Mouse (Mus musculus) spleen, embryonic (tissue): ENCODE measurements around the gene Ppt1.

ENCODE experiments used
- CTCF ChIA-PET: fragments of 350-600 bp; sonication (Branson Sonifier 250); formaldehyde crosslinking; loops from one replicate; lab custom pipeline; 2022; lab: Charles Lee

Ppt1 gene

DNA sequence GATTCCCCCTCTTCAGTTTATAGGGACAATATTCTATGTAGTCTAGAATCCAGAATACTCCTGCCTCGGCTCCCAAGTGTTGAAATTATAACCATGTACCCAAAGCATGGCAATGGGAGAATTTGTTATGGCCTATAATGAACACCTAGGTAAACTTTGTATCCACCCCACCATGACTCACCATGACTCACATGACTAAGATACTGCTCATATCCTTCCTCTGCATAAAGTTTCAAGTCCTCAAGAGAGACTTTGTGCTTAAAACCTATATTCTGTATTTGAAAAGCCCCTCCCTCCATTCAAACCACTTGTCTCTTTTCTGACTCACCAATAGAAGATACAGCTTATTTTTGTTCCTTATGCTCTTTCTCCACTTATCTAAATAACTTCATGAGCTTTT is 32.0 kb downstream of the Ppt1 start:
- CTCF ChIA-PET: no interaction called here

DNA sequence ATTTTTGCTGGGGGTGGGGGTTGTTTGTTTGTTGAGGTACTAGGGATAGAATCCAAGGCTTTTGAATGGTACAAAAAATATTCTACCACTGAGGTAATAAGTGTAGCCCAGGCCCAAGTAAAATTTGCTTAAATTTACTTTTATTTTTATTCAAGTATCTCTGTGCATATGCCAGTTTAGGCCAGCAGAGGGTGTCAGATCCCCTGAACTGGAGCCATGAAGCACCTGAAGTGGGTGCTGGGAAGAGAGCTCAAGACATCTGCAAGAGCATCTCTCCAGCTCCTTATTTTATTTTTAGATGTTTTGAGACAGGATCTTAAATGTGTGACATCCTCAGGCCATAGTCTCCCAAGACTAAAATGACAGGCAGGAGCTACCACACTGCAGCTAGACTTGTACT is 34.0 kb downstream of the Ppt1 start:
- CTCF ChIA-PET: interaction anchor here (0.6 kb wide), 1 partner anchor 21 kb away, joined by 3 read pairs; no protein-coding TSS in a partner anchor

DNA sequence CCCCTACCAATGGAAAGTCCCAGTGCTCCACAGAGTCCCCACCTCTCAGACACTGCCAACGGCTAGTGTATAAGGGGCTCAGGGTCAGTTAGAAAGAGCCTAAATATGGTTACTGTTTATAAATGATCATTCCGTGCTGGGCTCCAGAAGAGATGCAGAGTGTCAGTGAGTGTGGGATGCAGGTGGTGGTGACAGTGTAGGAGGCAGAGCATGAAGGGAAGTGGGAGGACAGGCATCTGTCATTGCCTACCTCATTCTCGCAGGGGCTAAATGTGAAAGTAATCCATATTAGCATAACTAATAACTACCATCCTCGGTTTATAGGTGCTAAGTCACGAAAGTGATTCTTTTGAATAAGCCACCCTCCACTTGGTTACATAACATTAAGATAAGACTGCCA is 34.7 kb downstream of the Ppt1 start:
- CTCF ChIA-PET: interaction anchor here (0.7 kb wide), 1 partner anchor 107 kb away, joined by 3 read pairs; no protein-coding TSS in a partner anchor

DNA sequence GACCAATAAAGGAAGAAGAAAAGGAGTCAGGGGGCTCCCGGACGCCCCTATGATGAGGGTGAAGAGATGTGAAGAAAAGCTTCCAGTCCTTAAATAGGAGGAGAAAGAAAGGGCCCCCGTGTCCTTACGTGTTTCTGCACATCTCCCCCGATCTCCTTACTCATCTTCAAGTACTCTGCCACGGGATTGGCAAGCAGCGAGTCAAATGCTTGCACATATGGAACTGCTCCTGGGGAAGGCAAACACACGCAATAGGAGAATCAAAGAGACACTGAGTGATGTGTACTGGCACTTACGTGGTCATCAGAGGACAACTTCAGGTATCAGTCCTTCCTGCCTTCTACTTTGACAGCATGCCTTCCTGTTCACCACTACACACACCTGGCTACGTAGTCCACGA is 35.2 kb downstream of the Ppt1 start:
- CTCF ChIA-PET: interaction anchor here (0.7 kb wide), 1 partner anchor 106 kb away, joined by 3 read pairs; no protein-coding TSS in a partner anchor

DNA sequence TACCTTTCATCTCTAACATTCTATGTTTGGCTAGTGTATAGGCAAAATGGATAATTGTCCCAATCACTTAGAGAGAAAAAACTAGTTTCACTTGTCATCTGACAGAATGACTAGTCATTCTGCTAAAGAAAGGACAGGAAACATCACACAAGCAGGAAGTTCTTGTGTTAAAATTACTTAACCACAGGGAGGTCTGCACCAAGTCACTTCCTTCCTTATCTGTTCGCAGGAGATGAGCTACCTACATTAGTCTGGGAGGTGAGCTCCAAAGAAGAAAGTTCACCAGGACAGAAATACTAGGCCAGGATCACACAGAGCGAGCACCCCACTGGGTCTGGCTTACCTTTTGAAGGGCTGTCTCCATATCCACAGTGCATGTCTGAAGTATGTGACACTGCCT is 35.9 kb downstream of the Ppt1 start:
- CTCF ChIA-PET: no interaction called here

DNA sequence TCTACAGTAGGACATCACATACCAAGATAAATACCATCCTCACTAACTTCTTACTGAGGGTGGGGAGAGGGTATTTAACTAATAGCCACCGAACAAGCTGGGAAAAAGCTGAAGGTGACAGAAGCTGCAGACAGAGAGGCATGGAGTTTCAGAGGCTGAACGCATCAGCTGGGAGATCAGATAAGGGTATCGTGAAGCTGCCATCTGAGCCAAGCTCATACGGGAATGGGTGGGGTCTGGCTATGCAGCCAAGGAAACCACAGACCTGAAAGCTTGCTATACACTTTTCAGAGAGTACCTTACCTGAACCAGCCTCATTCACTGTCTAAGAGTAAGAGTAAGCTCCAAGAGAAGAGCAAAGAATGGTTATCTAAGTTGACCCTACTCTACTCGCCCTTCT is 37.0 kb downstream of the Ppt1 start:
- CTCF ChIA-PET: no interaction called here

DNA sequence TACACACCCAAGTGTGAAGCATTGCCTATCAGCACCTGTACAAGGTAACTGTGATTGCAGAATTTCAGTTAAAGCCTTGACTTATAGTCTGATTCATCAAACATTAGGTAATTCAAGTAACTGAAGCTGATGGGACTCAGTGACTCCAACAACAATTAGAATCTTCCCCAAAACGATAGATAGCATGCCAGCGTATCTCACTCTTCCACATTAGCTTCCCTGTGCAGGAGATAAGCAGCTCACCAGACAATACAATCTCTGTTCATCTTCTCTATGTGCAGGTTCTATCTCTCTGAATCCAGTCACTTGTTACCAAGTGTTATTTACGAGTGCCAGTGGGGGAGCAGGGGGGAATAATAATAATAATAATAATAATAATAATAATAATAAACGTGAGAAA is 37.5 kb downstream of the Ppt1 start:
- CTCF ChIA-PET: no interaction called here

DNA sequence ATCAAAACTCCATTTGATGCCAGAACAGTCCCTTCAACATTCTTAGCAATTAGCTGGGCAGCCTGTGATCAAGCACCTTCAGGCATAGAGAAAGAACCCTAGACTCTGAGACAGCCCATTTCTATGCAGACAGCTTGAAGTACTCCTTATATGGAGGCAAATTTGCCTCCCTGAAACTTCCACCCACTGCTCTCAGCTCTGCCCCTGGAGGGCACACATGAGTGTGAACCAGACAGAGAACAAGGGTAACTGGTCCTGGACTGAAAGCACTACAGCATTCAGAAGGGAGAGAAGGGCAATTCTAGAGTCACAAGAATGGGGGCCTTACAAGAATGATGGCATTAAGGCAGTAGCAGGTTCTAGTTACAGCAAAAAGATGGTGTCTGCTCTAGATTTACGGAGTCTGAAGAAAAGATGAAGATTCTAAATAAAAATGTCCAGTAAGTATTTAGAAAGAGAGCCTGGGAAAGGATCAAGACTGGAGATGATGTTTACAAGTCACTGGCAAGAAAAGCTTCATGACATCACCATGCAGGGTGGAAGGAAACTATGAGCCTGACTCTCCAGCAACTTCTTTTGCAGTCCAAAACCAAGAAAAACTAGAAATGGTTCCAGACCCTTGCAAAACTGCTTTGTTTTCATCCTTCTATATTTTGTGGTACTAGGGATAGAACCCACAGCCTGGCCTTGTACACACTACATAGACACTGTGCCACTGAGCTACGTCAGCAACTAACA is 42.5 kb downstream of the Ppt1 start:
- CTCF ChIA-PET: no interaction called here

DNA sequence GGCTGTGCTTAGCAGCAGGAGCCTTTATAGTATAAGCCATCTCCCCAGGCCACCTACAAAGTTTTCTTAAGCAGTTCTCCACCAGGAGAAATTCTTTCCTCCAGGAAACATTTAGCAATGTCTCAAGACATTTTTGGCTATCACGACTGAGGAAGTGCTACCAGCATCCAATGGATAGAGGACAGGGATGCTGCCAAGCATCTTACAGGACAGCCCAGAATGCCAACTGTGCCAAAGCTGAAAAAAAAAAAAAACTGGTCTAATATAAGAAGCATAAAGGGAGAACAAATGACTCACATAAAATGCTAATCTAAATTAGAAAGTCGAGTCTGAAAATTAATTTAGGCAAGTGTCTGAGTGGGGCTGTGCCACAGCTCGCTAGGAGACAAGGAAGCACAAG is 46.5 kb downstream of the Ppt1 start:
- CTCF ChIA-PET: no interaction called here

DNA sequence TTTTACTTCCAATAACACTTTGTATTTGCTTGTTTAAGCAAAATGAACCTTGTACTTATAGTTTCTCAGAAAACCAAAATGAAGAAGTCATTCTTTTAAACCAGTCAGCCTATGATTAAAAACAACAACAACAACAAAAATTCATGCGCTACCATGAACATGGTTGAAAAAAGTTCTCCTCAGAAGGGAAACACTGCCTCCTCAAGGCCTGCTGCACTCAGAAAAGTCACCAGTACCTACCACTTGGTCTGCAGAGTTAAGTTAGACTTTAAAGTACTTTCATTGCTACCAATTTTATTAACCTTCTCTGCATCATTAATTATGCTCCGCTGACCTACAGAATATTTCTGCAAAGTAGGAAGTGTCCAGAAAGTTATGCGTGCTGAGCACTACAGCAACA is 47.3 kb downstream of the Ppt1 start:
- CTCF ChIA-PET: no interaction called here

DNA sequence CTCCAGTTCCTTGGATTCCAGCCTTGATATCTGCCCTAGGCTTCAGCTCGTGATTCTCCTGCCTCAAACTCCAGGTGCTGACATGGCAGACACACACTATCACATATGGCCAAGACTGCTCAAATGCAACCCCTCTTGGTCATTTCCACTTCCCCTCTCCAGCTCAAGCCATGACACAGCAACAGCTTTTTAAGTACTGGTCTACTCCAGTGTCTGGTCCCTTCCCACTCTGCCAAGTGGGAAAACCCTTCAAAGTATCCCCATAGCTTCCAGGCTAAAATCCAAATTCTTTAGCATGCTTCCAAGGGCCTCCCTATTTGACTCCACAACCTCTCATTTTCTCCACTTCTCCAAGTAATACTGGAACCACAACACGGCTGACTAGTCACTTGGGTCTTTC is 48.0 kb downstream of the Ppt1 start:
- CTCF ChIA-PET: interaction anchor here (1.3 kb wide), 1 partner anchor 8 kb away, joined by 4 read pairs; no protein-coding TSS in a partner anchor

DNA sequence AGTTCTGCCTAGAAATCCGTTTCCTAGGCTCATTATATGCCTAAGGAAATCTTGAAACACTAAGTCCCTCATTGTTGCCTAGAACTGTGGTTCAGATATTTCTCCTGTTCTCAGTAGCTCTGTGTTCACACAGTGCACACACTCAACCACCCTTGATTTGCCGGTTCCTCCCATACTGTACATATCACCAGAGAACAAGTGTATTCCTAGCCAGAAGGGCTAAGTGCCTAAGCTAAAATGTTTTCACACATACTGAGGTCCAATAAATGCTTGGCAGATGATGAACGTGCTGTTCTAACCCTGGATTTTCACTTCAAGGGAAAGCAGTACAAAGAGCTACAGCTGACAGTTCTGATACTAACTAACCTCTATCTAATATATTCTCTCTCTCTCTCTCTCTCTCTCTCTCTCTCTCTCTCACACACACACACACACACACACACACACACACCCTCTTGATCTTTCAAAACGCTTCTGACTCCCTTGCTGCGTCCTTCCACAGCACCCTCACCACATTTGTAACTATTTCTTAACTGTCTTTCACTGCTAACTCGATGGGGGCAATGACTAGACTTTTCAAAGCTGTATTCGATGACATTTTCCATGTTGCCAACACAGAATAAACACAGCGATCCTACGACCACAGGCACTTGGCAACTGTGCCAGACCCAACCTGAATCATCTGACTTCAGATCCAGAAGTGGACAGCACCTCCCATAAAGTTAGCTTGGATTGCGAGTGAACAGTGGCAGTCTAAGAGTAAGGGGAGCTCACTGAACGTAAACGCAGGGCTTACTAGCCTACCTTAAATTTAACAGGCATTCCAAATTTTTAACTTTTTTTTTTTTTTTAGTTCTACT is 48.7 kb downstream of the Ppt1 start:
- CTCF ChIA-PET: interaction anchor here (0.6 to 1.3 kb wide), 3 partner anchors 9 to 48 kb away, joined by 3 to 4 read pairs (median 3); no protein-coding TSS in a partner anchor

DNA sequence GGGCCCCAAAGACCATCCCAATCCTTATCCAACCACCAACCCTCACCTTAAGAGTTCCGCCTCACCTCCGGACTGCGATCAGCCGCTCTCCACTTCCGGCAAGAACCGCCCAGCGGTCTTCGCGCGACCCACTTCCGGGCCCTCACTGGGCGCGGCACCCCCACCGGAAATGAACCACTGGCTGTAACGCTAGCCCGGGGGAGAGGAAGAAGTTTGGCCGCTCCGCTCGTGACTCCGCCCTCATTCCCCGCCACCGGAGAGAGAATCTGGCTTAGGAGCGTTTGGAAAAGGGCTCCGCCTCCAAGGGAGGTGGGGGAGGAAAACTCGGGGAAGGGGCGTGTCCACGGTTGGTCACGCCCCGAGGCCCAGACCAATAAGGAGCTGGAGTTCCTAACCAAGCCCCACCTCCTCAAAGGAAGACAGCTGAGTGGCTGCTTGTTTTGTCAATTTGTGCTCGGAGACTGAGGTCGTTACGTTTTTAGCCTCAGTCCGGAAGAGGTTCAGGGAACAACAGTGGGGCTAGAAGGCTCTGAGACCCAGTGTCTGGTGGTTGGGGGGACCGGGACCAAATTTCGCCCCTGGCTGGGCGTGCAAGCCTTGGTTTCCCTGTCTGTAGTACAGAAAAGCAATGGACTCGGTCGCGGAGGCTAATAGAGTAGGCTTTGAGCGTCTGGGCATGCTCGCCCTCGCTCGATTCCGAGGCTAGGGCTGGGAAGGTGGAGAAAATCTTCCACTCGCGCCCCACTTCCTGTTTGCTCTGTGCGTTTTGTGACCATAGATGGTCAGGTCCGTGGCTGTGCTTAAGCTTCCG is 49.9 kb downstream of the Ppt1 start, which contains the start of gene Cap1:
Gene Cap1, minus strand, starts transcription at position 289 of the 811 bp plus-strand sequence.
- CTCF ChIA-PET: interaction anchor here (0.6 to 1.2 kb wide), 2 partner anchors 31 to 32 kb away, joined by 3 to 7 read pairs; no protein-coding TSS in a partner anchor

DNA sequence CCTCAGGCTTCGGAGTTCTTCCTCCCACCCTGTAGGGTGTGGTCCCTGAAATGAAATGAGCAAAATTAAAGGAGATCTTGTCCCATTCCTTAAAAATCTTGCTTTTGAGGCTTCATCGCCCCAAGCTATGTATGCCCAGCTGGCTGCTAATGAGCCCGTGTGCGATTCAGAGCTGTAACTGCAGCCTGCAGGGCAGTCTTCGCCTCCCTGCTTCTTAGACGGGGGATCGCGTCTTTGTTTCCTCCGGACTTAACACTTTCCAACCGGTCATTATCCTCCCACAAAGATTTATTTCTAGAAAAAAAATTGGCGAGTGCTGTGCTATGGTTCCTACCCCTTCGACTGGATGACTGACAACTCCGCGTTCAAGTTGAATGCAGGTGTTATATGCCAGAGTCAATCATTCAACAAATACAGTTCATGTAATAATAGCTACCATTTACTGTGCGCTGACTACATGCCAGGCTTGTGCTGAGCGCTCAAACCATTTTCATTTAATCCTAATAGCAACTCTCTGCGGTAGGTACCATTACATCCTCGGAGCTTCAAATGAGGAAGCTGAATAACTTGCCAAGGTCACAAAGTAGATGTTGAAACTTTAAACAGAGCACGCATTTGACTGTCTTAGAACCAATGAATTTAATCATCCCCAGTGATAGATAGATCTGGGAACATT is 50.7 kb downstream of the Ppt1 start:
- CTCF ChIA-PET: interaction anchor here (0.6 kb wide), 1 partner anchor 248 kb away, joined by 3 read pairs; no protein-coding TSS in a partner anchor

DNA sequence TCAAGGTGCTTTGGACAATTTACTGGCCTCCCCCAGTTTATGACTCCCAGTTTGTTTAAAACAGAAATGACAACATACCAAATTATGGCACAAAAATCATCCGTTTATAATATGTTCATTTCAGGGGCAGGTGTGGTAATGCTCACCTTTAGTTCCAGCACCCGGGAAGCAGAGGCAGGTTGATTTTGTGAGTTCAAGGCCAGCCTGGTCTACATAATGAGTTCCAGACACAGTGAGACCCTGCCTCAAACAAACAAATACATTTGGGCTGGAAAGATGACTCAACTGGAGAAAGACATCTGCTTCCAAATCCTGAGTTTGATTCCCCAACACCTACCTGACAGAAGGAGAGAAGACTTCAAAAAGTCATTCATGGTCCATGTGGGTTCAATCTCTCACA is 51.3 kb downstream of the Ppt1 start:
- CTCF ChIA-PET: no interaction called here

DNA sequence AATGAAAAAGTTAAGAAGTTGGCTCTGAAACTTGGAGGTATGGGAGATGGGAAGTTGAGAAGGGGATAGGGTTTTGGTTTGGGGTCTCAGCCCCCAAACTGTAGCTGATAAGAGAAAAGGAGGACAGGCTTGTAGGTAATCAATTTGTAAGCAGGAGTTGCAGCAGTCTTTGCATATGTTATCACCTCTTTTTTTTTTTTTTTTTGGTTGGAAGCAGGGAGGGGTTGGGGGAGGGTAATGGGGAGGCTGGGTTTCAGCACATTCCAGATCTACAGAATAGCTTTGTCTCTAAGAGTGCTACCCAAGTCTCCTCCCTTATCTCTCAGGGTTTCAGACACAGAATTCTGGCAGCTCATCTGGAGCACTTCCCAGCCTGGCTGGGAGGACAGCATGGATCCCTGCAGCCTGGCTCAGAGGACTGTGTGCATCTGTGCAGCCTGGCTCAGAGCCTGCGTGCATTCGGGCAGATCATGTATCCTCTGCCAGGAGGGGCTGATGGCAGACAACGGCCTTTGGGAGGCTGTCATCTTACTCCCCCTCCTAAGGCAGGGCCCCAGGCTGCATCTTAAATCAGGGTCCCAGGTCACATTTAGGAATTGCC is 54.9 kb downstream of the Ppt1 start:
- CTCF ChIA-PET: interaction anchor here (0.6 kb wide), 1 partner anchor 125 kb away, joined by 3 read pairs; no protein-coding TSS in a partner anchor

DNA sequence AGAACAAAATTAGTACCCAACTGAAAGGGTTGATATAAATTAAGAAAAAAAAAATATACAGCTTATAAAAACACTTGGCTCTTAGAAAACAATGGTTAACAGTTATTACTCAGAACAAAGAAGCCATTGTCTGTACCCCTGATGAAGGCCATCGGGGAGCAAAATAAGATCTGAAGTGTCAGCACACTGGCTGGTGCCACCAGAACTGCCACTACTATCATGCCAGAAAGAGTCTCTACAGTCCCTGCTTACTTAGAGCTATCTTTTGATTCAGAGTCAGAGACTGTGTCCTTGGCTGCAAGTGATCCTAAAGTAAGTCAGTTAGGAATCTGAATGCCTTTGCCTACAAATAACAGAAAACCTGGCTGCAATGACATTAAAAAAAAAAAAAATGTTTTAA is 55.6 kb downstream of the Ppt1 start:
- CTCF ChIA-PET: interaction anchor here (0.6 kb wide), 1 partner anchor 124 kb away, joined by 3 read pairs; no protein-coding TSS in a partner anchor

DNA sequence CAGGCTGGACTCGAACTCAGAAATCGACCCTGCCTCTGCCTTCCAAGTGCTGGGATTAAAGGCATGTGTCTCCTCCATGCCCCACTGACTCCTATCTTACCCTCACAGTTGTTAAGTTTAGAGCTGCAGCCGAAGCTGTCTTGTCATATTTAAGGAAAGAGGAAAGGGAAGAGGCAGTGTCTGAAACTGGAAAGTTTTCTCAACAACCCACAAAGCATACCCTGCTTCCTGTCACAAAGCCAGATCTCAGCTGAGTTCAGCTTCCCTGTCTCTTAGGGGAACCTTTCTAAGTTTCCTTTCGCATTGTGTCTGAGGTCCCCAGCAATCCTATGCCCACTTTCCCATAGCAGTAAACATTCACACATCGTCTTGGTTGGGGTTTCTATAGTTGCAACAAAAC is 56.1 kb downstream of the Ppt1 start:
- CTCF ChIA-PET: no interaction called here

DNA sequence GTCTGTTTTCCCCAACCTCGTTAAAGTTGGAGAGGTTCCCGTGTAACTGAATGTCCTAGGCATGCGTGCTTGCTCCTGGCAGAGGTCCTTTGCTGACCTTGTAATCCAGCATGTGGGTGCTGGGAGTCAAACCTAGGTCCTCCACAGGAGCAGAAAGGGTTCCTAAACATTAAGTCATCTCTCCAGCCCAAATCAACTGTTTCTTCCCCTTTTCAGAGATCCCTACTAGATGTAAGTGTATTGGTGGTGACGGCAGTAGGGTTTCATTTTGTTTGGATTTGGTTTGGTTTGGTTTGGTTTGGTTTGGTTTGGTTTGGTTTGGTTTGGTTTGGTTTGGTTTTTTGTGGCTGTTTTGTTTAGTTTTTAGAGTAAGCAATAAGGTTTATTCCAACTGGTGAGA is 61.7 kb downstream of the Ppt1 start:
- CTCF ChIA-PET: no interaction called here

DNA sequence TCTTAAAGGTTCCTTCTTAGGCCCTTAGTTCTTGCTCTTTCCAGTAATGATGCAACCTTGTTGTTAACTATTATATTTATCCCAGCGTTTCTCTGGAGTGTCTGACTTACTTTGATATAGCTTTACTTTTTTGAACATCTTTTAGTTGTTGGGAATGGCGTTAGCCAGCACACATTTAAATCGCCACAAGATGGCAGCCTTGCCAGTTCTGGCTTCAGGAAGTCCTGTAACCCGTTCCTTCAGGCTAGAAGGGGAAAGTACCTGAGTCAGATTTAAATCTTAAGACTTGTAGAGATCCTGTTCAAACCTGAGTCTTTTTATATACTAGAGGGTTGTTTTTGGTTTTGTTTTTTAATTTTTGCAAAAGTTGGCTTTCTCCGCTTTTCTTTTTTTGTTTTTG is 62.3 kb downstream of the Ppt1 start:
- CTCF ChIA-PET: no interaction called here
